14 mouse cellular contexts compared by ENCODE assay signal in genomic region chr1:118932167-118932566, GRCm38 (mm10).
"Had no signal": no experiment of that assay in that cellular context is flagged by ENCODE, and none has a peak within 500 bp of the region (broad histone marks: within the 10 kb centered on the region; RNA-seq: fewer than 3 reads in every experiment).

No protein-coding gene starts in this region.

- DNase-seq: cerebellum, adult 2 months; cerebellum, adult 9-11 months; cerebellum, postnatal 25 days; cerebellum, postnatal 36 days; embryo, embryonic 11 days; forebrain, postnatal 0 days; gastrocnemius, adult 2 months; gastrocnemius, postnatal 10 days; gastrocnemius, postnatal 14 days; gastrocnemius, postnatal 25 days; gastrocnemius, postnatal 36 days; heart, adult 11 months; heart, adult 18-20 months; heart, adult 2 months had no signal
